Mouse (Mus musculus): ENCODE measurements around the gene Plcd3. TPM values are rescaled to one million over a fixed set of nuclear protein-coding genes. Genes with fewer than 3 reads are reported as not detected.

Gene Plcd3
- total RNA-seq, 1 experiment from 2014 or later = 0.15 TPM

DNA sequence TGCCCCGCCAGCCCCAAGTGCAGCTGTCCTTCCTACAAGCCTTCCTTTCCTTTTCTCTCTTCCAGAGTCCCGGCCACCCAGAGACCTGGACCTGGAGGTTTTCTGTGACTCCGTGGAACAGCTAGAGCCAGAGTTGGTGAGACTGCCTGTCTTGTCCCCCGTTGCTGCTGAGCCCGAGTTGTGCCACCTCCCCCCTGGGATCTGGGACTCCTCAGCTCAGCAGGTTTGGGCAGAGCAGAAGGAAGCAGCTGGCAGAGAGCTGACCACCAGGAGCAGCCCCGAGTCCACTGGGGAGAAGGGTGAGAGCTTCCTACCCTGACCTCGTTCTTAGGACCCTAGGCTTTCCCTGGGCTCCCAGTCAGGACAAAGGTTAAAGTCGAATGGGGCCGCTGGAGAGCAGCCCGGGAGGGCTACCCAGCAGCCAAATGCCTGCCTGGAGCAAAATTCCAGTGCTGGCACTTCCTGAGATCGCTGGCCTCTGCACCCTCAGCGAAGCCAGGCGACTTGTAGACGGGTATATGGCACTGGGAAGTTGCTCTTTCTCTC, 3.8 kb upstream of the Plcd3 start:
- ATAC-seq (replicated peaks in 1 of 2; ENCODE audit: insufficient read depth in 1 of 2, low FRiP score in 2 of 2, low TSS enrichment in 1 of 2, low read depth in 1 of 2, poor library complexity in 2 of 2, severe bottlenecking in 2 of 2) = no peak

- ATAC-seq (replicated peaks in 1 of 2; ENCODE audit: insufficient read depth in 1 of 2, low FRiP score in 2 of 2, low TSS enrichment in 1 of 2, low read depth in 1 of 2, poor library complexity in 2 of 2, severe bottlenecking in 2 of 2) = no peak
These were observed 3.0 kb upstream of the Plcd3 start for GRCm38 (mm10) chr11:103104469-103104868.

DNA sequence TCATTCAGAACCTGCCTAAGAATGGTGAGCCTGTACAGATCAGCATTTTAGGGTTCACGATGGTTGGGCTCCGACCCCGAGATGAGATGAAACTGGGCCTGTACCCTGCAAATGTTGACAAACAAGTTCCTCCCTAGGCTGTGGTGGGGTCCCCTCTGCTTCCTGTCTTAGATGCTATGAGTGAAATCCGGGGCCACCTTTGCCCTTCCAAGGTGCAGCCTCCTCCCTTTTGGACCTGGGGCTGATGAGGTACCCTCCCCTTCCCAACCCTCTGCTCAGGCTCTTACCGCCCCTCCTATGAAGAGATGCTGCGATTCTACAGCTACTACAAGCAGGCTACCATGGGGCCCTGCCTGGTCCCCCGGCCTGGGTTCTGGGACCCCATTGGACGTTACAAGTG, 2.2 kb upstream of the Plcd3 start:
- ATAC-seq (replicated peaks in 1 of 2; ENCODE audit: insufficient read depth in 1 of 2, low FRiP score in 2 of 2, low TSS enrichment in 1 of 2, low read depth in 1 of 2, poor library complexity in 2 of 2, severe bottlenecking in 2 of 2) = no peak

DNA sequence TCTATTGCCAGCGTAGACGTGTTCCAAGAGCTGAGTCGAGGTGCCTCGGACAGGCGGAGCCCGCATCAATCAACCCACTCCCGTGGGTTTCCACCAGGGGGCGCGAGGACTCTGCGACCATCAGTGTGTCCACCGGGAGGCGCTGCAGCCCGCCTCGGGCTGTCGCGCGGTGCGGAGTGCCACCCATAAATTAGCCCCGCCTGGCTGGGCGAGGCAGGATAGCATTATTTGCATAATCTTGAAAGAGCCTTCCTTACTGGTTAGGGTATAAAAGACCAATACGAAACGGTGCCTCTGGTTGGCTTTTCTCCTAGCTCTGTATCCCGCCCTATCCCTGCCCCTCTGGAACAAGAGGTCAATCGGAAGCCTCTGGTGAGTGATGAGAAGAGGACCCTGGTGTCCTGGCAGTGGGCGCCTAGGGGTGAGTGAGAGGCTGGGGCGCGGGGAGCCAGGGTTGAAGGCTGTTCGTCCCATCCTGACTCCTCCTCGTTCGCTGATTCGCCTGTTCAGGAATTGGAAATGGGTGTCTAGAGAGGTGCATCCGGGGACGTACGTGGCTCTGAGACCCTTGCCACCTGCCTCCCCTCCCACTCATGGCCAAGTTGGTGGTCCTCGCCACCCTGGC, 1.4 kb upstream of the Plcd3 start:
- peak; percentile 89 to 93 for ATAC-seq (replicated peaks in 1 of 2; ENCODE audit: insufficient read depth in 1 of 2, low FRiP score in 2 of 2, low TSS enrichment in 1 of 2, low read depth in 1 of 2, poor library complexity in 2 of 2, severe bottlenecking in 2 of 2)

DNA sequence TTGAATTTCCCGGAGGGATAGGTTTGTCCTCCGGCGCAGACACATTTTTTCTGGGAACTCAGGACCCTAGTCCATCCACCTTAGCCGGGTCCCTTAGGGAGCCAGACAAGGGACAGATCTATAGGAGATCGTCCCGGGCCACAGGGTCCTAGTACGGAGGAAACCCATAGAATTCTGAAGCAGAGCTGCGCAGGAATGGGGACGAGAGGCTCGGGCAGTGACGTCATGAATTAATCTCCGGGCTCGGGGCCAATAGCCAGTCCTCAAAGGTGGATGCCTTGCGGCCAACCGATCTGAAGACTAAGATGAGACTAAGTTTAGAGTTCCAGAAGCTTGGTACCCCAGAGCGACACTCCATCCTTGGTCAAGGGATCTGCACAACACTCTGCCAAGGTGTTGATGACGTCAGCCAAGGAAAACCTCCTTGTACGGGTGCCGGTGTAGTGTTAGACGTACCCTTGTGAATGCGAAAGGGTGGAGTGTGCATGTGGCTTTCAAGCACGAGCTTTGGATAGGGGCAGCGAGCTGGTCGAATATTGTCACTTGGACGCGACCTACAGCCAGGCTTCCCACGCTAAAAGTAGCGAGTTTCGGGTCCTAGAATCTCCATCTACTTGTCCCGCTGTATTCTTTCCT, 526 bp upstream of the Plcd3 start:
- ATAC-seq (replicated peaks in 1 of 2; ENCODE audit: insufficient read depth in 1 of 2, low FRiP score in 2 of 2, low TSS enrichment in 1 of 2, low read depth in 1 of 2, poor library complexity in 2 of 2, severe bottlenecking in 2 of 2) = no peak

GRCm38 (mm10) chr11:103100361-103100760, 1.1 kb downstream of the Plcd3 start:
- ATAC-seq (replicated peaks in 1 of 2; ENCODE audit: insufficient read depth in 1 of 2, low FRiP score in 2 of 2, low TSS enrichment in 1 of 2, low read depth in 1 of 2, poor library complexity in 2 of 2, severe bottlenecking in 2 of 2) = no peak

- ATAC-seq (replicated peaks in 1 of 2; ENCODE audit: insufficient read depth in 1 of 2, low FRiP score in 2 of 2, low TSS enrichment in 1 of 2, low read depth in 1 of 2, poor library complexity in 2 of 2, severe bottlenecking in 2 of 2) = no peak
These were observed 2.0 kb downstream of the Plcd3 start for GRCm38 (mm10) chr11:103099352-103099940.

DNA sequence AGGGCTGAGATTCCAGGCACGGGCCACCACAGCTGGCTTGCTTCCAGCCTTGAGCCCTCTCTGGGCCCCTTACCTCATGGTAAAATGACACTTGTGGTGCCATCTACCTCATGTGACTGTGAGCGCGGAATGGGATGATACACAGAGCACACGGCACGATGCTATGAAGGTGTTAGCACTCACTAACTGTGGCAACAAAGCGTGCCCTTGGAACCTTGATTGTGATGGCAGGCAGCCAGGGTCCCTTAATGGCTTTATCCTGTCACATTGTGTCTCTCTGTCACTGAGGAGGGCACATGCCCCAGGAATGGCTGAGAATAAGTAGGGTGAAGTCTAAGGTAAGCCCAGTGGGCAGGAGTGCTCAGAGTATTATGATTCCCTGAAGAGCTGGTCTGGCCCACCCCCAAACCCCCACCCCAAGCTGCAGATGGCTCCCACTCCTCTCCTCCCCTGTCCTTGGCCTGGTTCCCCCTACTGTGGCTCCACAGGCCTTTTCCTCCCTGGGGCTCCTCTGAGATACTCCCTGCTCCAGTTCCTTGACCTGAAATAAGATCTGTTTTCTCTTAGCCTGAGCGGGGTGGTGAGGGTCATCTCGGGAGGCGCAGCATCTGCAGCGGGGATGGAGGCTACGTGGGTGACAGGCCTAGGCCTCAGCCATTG, 2.8 kb downstream of the Plcd3 start:
- no peak for ATAC-seq (replicated peaks in 1 of 2; ENCODE audit: insufficient read depth in 1 of 2, low FRiP score in 2 of 2, low TSS enrichment in 1 of 2, low read depth in 1 of 2, poor library complexity in 2 of 2, severe bottlenecking in 2 of 2)

DNA sequence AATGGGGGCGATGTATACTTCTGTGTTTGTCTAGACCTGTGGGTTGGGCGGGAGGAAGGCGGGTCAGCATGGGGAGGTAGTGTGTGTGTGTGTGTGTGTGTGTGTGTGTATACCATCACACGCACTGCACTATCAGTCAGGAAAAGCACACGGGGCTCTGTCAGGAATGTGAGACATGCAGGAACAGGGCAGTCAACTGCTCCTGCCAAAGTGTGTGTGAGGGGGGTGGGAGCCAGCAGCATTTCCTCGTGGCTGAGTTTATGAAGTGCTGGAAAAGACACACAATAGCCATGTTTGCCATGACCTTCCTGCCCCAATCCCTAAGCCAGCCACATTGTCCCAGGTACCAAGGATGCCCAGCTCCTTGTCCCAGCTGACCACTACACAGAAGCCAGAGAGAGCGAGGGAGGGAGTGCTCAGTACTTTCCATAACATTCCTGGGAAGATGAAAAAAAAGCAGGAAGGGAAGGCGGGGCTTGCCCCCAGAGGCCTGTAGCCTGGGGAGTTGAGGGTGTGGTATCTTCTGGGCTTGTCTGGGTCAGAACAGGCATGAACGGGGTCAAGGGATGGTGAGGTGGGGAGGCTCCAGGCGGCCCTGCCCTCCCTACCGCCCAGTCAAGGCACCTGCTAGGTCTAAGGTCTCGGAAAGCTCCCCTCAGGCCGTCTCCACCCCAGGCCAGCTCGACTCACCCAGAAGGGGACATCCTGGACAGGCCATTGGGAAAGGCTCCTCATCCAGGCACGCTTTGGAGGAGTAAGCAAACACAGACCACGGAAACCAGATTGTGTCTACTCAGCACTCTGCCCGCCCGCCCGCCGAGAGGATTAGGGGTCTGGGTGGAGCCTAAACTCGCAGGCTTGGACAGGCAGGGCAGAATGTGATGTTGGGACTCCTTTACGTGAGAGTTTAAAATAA, 4.2 kb downstream of the Plcd3 start:
- no peak for ATAC-seq (replicated peaks in 1 of 2; ENCODE audit: insufficient read depth in 1 of 2, low FRiP score in 2 of 2, low TSS enrichment in 1 of 2, low read depth in 1 of 2, poor library complexity in 2 of 2, severe bottlenecking in 2 of 2)

- no peak for ATAC-seq (replicated peaks in 1 of 2; ENCODE audit: insufficient read depth in 1 of 2, low FRiP score in 2 of 2, low TSS enrichment in 1 of 2, low read depth in 1 of 2, poor library complexity in 2 of 2, severe bottlenecking in 2 of 2)
These were observed 5.7 kb downstream of the Plcd3 start for GRCm38 (mm10) chr11:103095801-103096200.

GRCm38 (mm10) chr11:103095107-103095670, 6.3 kb downstream of the Plcd3 start:
- ATAC-seq (replicated peaks in 1 of 2; ENCODE audit: insufficient read depth in 1 of 2, low FRiP score in 2 of 2, low TSS enrichment in 1 of 2, low read depth in 1 of 2, poor library complexity in 2 of 2, severe bottlenecking in 2 of 2) = no peak

DNA sequence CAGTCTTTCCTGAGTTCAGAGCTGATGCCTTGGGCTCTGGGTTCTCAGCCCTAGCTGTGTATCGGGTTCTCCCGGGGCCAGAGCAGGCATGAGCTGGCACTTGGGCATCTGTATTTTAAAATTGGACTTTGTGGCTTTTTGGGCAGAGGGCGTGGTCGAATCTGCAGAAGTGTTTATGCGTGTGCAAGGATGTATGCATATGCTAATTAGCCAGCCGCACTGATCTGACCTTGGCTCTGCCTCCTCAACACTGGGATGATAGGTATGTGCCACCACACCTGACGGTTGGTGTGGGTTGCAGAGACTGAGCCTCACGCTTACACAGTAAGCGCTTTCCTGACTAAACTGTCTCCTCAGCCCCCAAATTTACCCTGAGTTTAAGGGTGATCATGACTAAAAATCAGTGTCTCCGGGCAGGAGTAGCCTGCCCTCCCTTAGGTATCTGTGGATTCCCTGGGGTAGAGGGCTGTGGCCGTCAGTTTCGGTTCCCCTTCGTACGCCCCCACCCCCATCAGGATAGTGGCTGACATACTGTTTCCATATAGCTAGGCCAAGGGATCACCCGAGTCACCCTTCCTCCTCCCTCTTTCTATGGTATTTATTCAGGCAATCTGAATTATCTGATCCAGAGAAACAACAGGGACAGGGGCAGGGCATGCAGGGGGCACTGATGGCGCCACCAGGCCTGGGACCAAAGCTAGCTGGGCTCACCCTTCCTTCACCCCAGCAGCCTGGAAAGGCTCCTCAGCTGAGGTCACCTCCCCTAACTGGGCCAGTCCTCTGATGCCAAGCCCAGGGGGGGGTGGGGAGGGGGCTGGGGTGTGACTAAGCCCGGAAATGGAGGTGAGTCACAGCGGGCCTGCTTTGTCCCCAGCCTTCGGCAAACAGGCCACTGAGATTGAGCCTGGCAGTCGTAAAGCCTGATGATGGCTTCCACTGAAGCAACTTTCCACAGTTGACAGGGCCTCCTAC, 7.3 kb downstream of the Plcd3 start:
- no peak for ATAC-seq (replicated peaks in 1 of 2; ENCODE audit: insufficient read depth in 1 of 2, low FRiP score in 2 of 2, low TSS enrichment in 1 of 2, low read depth in 1 of 2, poor library complexity in 2 of 2, severe bottlenecking in 2 of 2)

DNA sequence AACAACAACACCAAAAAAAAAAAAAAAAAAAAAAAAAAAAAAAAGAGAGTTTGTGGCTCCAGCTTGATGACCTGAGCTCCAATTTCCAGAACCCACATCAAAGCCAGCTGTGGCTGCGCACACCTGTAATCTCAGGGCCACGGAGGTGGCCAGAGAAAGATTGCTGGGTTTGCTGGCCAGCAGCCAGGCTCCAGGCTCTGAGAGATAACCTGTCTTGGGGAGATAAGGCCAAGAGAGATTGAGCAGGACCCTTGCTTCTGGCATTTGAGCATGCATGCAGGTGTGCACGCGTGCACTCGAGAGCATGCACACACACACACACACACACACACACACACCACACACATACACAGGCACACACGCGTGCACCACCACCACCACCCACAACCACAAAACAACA, 8.2 kb downstream of the Plcd3 start:
- ATAC-seq (replicated peaks in 1 of 2; ENCODE audit: insufficient read depth in 1 of 2, low FRiP score in 2 of 2, low TSS enrichment in 1 of 2, low read depth in 1 of 2, poor library complexity in 2 of 2, severe bottlenecking in 2 of 2) = no peak

GRCm38 (mm10) chr11:103081631-103082030, 19.8 kb downstream of the Plcd3 start:
- no peak for ATAC-seq (replicated peaks in 1 of 2; ENCODE audit: insufficient read depth in 1 of 2, low FRiP score in 2 of 2, low TSS enrichment in 1 of 2, low read depth in 1 of 2, poor library complexity in 2 of 2, severe bottlenecking in 2 of 2)

DNA sequence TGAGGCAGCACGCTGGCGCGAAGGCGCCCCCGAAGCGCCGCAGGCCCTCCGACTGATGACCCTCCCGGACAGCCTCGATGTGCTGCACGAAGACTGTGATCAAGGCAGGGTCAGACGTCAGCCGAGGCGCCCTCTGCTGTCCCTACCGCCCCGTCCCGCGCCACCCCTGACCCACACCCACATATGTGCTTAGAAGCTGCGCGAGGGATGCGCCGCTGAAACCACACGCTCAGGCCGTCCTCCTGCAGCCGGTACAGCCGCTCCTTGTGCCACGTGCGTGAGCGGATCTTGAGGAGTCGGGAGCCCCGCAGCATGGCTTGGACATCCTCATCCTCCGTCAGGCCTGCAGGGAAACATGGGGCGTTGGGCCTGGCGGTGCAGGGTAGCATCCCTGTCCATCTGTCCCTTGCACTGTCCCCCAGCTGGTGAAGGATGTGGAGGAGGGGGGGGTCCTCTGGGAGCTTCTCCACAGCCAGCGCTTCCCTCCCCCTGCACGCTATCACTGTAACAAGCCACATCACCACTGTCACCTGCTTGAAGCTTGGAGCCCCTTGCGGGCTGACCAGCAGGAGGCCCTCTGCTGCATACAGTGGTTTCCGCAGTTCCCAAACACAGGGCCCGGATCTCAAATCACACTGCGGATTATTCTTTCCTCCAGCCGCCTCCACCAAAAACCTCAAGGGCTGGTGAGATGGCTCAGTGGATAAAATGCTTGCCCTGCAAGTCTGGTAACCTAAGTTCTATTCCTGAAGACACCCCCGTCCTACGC, 21.0 kb downstream of the Plcd3 start:
- peak; percentile 44 to 49; a peak in 2 of 4 replicates for ATAC-seq (replicated peaks in 1 of 2; ENCODE audit: insufficient read depth in 1 of 2, low FRiP score in 2 of 2, low TSS enrichment in 1 of 2, low read depth in 1 of 2, poor library complexity in 2 of 2, severe bottlenecking in 2 of 2)
